Mouse (Mus musculus) erythroblast, embryonic 14.5 days (primary cell): ENCODE measurements around the gene Pelp1. TPM values are rescaled to one million over a fixed set of nuclear protein-coding genes. Genes with fewer than 3 reads are reported as not detected.
A peak's percentile ranks its signal among the peaks of the same experiment; 100 is the strongest.

Experiments
- H3K27me3 ChIP-seq: 2 replicates; pipeline ENCODE4 v1.6.1; 2012; ENCODE audit warnings: inconsistent platforms; ENCODE audit not compliant: control insufficient read depth
- H3K36me3 ChIP-seq: 2 replicates; pipeline ENCODE4 v1.6.1; 2012; ENCODE audit warnings: mild to moderate bottlenecking, inconsistent platforms; ENCODE audit not compliant: control insufficient read depth
- H3K4me1 ChIP-seq: 2 replicates; pipeline ENCODE4 v1.6.1; 2012; ENCODE audit warnings: inconsistent platforms; ENCODE audit not compliant: control insufficient read depth
- H3K4me3 ChIP-seq: replicated peaks from 2 replicates; pipeline ENCODE3; 2012; ENCODE audit warnings: moderate library complexity, mild to moderate bottlenecking, inconsistent platforms
- H3K9me3 ChIP-seq: 2 replicates; pipeline ENCODE4 v1.6.1; 2012; ENCODE audit warnings: low read length, inconsistent platforms, mixed read lengths; ENCODE audit not compliant: control insufficient read depth
- GATA1 ChIP-seq: IDR thresholded peaks from 2 replicates; pipeline ENCODE4 v1.6.1; 2012; ENCODE audit warnings: low read length, inconsistent platforms, mixed read lengths
- TAL1 ChIP-seq: IDR thresholded peaks from 3 replicates; pipeline ENCODE4 v1.6.1; 2012; ENCODE audit warnings: low read length, inconsistent platforms, mixed read lengths
- polyA plus RNA-seq: library from polyadenylated mRNA; stranded (reverse); fragments of >175 nt; gene quantifications from 2 replicates; pipeline ENCODE4 v1.2.3, GENCODE M21; 2012

Gene Pelp1
- polyA plus RNA-seq, result 2.9 and 3.5 TPM in 2 replicates

- TF ChIP-seq GATA1, result no peak
- TF ChIP-seq TAL1, result no peak
- Histone ChIP-seq H3K27me3 (no peaks in the 10 kb centered on the region; the same call in 1 of the 2 replicates), H3K36me3 (peaks cover 28% of the 10 kb centered on the region), H3K4me1 (peaks cover 36% of the 10 kb centered on the region), H3K9me3 (no peaks in the 10 kb centered on the region), H3K4me3 (peak within 1 kb of the TSS; percentile 94)
Measured at GRCm38 (mm10) chr11:70409594-70410296, at the start of gene Pelp1. Pelp1 (minus strand) TSS chr11:70410031.

GRCm38 (mm10) chr11:70458688-70459600 lies 49.1 kb upstream of the Pelp1 start, which contains the start of gene Zmynd15:
Zmynd15 (plus strand) TSS chr11:70459433.
- peaks cover 50% of the 10 kb centered on the region for H3K27me3 ChIP-seq
- peak within 1 kb of the TSS; percentile 42 for H3K4me3 ChIP-seq
- H3K9me3 ChIP-seq, result peaks cover 10% of the 10 kb centered on the region; the same call in 1 of the 2 replicates
- H3K36me3 ChIP-seq, result peaks cover 4% of the 10 kb centered on the region
- peaks cover 3% of the 10 kb centered on the region; the same call in 1 of the 2 replicates for H3K4me1 ChIP-seq
- TF ChIP-seq GATA1 (no peak), TAL1 (no peak)

DNA sequence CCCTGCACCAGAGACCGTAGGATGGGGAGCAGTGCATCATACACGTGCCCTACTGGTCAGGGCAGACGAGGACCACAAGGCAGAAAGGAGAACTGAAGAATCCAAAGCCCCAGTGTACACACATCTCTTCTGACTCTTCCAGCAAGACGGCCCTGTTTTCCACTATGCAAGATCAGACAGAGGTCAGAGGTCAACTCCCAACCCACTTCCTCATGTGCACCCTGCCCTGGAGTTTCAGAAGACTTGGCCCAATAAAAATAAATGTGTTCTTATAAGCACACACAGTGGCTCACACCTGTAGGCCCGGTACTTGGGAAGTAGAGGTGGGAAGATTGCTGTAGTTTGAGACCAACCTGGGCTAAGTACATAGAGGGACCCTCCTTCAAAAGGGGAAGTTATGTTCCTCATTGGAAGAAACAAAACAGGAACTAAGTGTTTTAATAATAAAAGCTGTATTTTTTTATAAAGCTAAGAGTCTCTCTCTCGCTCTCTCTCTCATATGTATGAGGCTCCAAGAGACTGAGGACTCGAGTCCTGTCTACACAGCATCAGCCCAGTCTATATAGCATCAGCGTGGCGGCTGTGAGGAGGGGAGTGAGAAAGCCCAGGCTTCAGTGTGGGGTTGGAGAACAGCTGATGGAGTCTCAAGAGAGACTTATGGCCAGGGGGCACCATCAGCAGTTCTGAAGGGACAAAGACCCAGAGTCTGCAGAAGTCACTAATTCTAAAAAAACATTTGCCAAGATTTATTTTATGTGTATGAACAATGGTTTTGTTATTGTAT lies 43.6 kb upstream of the Pelp1 start:
- peaks cover 7% of the 10 kb centered on the region for H3K27me3 ChIP-seq
- H3K36me3 ChIP-seq, result peaks cover 10% of the 10 kb centered on the region
- TF ChIP-seq TAL1 (no peak), GATA1 (no peak)
- H3K4me1 ChIP-seq, result peaks cover 29% of the 10 kb centered on the region
- H3K9me3 ChIP-seq, result peaks cover under 1% of the 10 kb centered on the region; the same call in 1 of the 2 replicates
- H3K4me3 ChIP-seq, result no peak overlapping the region

GRCm38 (mm10) chr11:70451797-70452498 lies 42.1 kb upstream of the Pelp1 start, which contains the start of gene Med11:
Med11 (plus strand) TSS chr11:70451919.
- no peak for TF ChIP-seq GATA1
- no peak for TF ChIP-seq TAL1
- H3K36me3 ChIP-seq, result peaks cover 10% of the 10 kb centered on the region
- H3K4me3 ChIP-seq, result peak within 1 kb of the TSS; percentile 69
- no peaks in the 10 kb centered on the region for H3K27me3 ChIP-seq
- peaks cover 29% of the 10 kb centered on the region for H3K4me1 ChIP-seq
- no peaks in the 10 kb centered on the region for H3K9me3 ChIP-seq

- Histone ChIP-seq H3K4me1 (peaks cover 29% of the 10 kb centered on the region), H3K27me3 (no peaks in the 10 kb centered on the region), H3K4me3 (no peak overlapping the region), H3K36me3 (peaks cover 10% of the 10 kb centered on the region), H3K9me3 (no peaks in the 10 kb centered on the region)
- no peak for TF ChIP-seq TAL1
- no peak for TF ChIP-seq GATA1
Measured at GRCm38 (mm10) chr11:70450926-70451325, 41.1 kb upstream of the Pelp1 start.

GRCm38 (mm10) chr11:70447373-70447772 lies 37.5 kb upstream of the Pelp1 start:
- Histone ChIP-seq H3K4me1 (peaks cover 18% of the 10 kb centered on the region), H3K36me3 (no peaks in the 10 kb centered on the region), H3K9me3 (no peaks in the 10 kb centered on the region), H3K4me3 (no peak overlapping the region), H3K27me3 (no peaks in the 10 kb centered on the region)
- TF ChIP-seq TAL1 (no peak), GATA1 (no peak)

GRCm38 (mm10) chr11:70446756-70447155 lies 36.9 kb upstream of the Pelp1 start:
- Histone ChIP-seq H3K9me3 (no peaks in the 10 kb centered on the region), H3K4me3 (no peak overlapping the region), H3K36me3 (peaks cover 2% of the 10 kb centered on the region; the same call in 1 of the 2 replicates), H3K4me1 (peaks cover 12% of the 10 kb centered on the region), H3K27me3 (no peaks in the 10 kb centered on the region)
- TF ChIP-seq GATA1 (no peak), TAL1 (no peak)

GRCm38 (mm10) chr11:70444667-70445066 lies 34.8 kb upstream of the Pelp1 start:
- Histone ChIP-seq H3K27me3 (no peaks in the 10 kb centered on the region), H3K4me3 (no peak overlapping the region), H3K4me1 (no peaks in the 10 kb centered on the region), H3K36me3 (peaks cover 16% of the 10 kb centered on the region), H3K9me3 (no peaks in the 10 kb centered on the region)
- TF ChIP-seq GATA1 (no peak), TAL1 (no peak)
